Mouse (Mus musculus): ENCODE data around the gene Tpk1.

DNA sequence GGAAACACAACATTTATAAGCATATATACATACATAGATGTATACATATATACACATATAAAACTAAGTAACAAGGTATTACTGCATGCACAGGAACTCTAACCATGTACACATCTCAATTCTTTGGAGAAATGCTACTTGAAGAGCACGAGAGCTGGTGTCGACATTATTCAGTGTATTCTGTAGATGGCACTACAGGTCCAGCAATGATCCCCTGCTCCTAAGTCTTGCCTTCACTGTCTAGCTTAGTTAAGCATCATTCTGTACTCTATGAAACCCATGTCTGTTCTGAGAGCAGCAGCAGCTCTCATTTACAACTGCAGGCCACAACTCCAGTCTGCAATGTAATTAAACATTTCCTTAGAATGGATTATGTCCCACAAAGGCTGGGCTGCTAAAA, 270.5 kb downstream of the Tpk1 start:
- TF ChIP-seq CTCF (IDR thresholded peaks at IDR 0.05; ENCODE audit: low read depth) (no peak), EP300 (IDR thresholded peaks at IDR 0.05; ENCODE audit: low read depth) (no peak)
